Mouse (Mus musculus): Measurements from ENCODE around the gene Rtn4rl2. TPM values are rescaled to one million over a fixed set of nuclear protein-coding genes. Genes with fewer than 3 reads are reported as not detected.
"Not testable (repeated sequence)": the region's sequence is repeated elsewhere in the genome, so short reads cannot be mapped to it uniquely, and the experiment has no call there.

Rtn4rl2 gene
- 1 to 10 TPM; 1.6 to 3.9 (median 2.3) TPM for total RNA-seq (2022)

DNA sequence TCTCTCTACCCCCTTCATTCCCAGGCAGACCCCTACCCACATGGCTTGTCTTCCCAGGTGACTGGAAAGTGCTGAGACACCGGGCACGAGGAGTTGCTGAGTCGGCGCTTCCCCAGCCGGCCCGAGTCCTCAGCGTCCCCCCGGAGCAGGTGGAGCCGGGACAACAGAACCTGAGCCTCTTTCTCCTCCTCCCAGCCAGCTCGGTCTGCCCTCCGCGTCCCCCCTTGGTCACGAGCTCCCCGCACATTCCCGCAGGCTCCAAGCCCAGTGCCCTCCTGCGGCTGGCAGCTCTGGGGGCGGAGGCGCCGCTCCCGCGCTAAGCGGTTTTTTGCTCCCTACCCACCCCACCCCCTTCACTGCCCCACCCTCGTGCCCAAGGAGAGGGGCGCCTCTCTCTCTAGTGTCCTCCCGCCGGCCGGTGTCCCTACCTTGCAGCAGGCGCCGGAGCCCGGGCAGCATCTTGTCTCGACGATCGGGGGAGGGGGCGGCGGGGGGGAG, at the start of gene Rtn4rl2:
Rtn4rl2 (minus strand) TSS at position 477 of the 498 bp plus-strand sequence.
- no peak for DNase-seq (ENCODE audit: low spot score)

DNA sequence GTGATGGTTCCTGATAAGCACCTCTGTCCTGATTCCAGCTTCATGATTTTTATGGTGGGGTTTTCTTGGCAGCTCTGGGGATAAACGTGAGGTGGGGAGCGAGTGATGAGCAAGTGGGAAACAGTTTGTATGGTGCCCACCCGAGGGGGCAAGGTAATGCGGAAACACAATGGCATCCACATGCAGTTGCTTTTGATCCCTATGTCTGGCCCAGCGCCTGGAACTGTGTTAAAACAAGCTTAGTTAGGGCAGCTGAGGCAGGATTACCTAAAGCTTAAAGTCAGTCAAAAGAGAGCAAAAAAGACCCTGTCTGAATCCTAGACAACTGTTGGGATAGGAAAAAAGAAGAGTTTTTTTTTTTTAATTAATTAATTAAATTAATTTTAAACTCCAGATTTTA, 48.6 kb upstream of the Rtn4rl2 start:
- DNase-seq (ENCODE audit: low spot score) = no peak

DNA sequence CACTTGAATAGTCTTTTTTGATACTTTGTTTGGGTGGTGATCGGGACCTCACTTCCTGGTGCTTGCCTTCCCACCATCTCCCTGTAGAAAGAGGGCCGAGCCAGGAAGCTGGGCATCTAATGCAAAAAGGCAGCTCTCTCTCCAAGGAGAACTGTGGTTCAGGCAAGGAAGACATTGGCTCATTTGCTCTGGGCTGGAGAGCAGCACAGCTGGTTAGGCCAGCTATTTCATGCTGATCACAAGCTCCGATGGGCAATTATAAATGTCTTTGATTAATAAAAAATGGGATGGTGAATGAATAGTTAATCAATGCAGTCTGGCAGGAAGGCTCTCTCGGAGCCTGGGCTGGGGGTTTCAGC, 48.1 kb upstream of the Rtn4rl2 start:
- DNase-seq (ENCODE audit: low spot score) = no peak

DNA sequence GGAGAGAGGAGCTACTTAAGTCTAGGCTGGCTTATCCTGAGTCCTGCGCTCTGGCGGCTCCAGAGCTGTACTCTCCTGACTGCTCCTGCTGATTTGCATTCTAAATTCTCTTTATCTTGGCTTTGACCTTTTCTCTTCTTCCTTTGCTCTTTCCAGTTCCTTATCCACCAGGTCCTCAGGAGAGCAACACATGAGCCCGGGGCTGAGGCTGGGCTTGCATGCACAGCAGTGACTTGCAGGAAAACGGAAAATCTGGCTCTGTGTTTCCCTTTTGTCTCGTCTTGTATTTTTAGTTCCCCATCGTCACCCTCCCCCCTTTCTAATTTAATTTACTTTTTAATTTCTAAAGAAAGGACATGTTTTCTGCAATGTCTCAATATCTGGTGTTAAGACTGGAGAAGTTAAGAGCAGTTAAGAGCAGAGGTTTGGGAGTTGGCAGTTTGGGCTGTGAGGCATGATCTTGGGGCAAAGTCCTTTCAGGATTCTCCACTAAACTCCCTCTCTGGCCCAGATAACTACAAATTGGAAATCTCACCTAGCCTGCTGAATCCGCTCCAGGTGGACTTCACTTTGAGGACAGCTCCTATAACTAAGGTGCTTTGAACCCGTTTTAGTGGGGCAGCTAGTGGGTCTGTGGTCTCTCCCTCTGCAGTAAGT, 47.6 kb upstream of the Rtn4rl2 start:
- DNase-seq (ENCODE audit: low spot score) = no peak

DNA sequence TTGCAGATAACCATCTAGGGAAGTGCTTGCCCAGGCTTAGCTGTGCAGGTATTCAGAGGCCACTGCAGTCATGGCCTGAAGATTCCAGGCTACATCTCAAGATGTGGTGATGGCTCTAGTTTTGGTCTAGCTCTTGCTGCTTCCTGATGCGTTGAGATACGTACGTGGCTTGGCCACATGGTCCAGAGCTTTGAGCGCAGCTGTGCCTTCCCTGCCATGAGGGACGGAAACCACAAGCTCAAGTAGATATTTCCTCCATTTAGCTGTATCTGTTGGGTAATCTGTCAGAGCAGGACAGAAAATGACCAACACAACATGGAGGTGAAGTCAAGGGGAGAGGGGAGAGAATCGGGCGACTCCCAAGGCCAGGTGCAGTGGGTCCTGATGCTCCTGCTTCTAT, 43.7 kb upstream of the Rtn4rl2 start:
- DNase-seq (ENCODE audit: low spot score) = no peak

DNA sequence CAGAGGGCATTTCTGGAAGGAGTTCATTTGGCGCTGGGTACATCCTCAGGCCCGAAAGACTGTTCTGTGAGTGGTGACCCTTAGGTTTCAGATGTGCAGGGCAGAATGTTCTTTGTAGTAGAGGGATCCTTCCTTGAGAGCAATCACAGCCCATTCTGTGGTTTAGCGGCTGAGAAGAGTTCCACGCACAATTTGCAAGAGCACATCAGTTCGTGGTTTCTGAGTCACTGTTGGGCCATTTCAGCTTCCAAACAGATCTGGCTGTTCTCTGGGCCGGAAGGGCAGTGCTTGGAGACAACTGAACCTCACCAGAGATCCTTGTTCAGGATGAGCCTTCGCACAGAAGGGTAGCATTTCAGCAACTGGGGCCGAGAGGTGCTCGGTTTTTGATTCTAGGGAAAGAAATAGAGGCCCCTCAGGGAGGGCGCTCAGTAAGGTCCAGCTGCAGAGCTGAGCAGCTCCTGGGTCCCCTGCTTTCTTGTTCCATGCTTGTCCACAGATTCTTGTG, 33.1 kb upstream of the Rtn4rl2 start:
- DNase-seq (ENCODE audit: low spot score) = no peak

DNA sequence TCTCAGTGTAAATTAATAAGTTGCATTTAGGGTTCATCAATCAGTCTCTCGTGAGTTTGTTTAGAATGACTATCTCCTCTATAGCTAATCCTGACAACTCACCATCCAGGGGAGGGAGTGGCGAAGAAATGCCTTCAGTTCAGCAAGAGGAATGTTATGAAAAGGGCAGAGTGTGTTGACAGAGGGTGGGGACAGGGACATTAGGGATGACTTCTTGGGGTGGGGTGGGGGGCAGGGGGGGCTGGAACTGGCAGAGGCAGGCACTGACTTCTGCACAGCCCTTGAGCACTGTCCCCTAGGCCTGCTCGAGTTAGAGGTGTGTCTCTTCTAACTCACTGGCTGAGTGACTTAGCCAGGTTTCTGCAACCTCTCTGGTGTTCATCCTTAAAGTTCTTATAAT, 31.7 kb upstream of the Rtn4rl2 start:
- no peak for DNase-seq (ENCODE audit: low spot score)

DNA sequence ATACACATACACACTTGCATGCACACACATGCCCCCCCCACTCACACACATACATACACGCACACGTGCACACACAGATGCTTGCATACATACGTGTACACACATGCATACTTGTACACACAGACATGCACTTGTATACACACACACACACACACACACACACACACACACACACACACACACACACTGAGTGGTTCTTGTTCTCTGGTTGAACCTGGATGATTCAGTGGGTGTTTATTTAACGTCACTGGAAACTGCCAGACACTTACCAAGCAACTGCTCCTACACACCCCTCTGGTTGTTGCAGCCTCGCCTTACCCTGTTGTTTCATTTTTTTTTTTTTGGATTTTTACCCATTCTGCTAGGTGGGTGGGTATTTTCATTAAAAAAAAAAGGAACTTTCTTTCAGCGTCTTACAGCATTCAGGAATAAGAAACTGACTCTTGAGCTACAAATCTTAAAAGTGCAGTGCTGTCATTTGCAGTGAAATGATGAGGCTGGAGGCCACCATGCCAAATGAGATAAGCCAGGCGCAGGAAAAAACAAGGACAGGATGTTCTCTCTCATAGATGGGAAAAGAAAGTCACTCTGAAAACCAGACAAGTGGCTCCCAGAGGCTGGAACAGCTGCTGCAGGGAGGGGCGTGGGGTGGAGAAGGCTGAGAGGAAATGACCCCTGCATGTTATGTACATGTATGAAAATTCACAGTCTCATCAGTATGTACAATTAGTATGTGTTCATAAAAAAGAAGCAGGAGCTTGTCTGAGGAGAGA, 30.2 kb upstream of the Rtn4rl2 start:
- DNase-seq (ENCODE audit: low spot score) = peak; percentile 93

DNA sequence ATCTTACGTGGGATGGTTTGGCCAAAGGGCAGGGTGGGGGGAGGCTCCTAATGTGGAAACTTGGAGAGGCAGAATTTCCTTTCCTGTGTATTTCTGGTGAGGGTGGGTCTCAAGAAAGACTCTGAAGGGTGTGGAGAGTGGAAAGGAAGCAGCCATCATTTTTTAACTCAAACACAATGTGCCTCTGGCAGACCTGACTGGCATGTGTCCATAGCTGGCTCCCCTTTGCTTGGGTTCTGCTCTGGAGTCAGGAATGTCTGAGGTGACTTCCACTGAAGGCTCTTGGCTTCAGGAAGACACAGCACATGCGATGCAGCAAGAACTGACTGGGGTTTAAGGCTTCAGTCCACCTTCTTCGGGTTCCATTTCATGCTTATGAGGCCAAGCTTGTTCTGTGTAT, 28.8 kb upstream of the Rtn4rl2 start:
- peak; percentile 77 for DNase-seq (ENCODE audit: low spot score)

DNA sequence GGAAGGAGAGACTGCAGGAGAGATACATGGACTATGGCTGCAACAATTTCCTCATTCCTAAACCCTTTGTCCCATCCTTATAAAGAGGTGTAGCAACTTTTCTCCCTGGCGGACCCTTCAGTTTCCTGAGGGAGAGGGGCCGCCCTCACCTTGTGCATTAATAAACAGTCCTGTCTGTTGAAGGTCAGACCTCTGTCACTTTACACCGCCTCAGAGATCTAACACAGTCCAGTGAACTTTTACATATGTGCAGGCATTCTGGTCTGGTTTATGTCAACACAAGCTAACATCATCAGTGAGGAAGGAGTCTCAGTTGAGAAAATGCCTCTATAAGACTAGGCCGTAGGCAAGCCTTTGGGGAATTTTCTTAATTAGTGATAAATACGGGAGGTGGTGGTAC, 27.4 kb upstream of the Rtn4rl2 start:
- DNase-seq (ENCODE audit: low spot score) = no peak

DNA sequence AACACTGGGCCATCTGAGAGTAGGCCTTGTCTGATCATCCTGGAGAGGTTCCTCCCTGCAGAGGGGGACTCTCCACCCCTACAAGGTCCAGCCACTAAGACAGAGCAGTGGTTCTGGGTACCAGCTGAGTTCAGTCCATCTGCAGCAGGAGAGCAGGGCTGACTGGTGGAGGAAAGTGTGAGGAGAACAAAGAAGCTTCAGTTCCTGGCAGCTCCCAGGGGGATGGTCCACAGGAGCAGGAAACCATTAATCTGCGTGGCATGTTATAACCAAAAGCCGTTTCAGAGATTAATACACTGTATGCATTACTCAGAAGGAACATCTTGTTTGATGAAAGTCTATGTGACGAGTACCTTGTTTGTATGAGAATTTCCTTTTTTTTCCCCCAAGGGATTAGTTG, 26.2 kb upstream of the Rtn4rl2 start:
- DNase-seq (ENCODE audit: low spot score) = no peak

DNA sequence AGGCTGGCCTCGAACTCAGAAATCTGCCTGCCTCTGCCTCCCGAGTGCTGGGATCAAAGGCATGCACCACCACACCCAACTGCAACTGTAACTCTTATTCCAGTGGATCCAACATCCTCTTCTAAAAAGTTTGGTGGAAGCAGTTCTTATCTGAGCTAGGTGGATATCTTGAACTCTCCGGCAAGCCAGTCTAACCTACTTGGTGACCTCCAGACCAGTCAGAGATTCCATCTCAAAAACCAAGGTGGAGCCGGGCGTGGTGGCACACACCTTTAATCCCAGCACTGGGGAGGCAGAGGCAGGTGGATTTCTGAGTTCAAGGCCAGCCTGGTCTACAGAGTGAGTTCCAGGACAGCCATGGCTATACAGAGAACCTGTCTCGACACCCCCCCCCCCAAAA, 10.2 kb upstream of the Rtn4rl2 start:
- DNase-seq (ENCODE audit: low spot score) = not testable (repeated sequence)

DNA sequence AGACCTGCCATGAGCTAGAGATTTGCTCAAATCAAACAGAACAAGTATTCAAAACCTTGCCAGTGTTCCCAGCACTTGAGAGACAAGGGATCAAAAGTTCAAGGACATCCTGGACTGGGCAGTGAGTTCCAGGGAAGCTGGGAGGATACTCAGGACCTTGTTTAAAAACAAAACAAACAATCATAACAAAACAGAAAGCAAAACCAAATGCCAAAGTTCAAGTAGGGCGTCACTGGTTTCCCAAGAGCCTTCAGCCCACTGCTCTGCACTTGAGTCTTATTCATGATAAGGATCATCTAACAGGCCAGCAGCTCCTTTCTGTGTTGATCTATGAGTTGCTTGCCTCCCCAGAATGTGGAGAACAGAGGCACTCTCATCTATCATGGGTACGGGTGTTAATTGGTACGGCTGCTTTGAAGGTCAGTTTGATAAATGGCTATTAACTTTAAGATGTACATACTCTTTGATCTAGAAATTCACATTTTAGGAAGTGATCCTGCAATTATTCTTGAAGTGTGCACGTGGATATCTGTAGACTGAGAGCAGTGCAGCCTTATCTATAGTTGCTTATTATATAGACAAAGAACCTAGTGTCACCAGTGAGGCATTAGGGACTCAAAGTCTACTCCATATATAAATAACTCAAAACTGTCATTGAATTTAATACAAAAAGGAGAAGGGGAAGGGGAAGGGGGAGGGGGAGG, 9.1 kb upstream of the Rtn4rl2 start:
- peak; percentile 67 for DNase-seq (ENCODE audit: low spot score)

DNA sequence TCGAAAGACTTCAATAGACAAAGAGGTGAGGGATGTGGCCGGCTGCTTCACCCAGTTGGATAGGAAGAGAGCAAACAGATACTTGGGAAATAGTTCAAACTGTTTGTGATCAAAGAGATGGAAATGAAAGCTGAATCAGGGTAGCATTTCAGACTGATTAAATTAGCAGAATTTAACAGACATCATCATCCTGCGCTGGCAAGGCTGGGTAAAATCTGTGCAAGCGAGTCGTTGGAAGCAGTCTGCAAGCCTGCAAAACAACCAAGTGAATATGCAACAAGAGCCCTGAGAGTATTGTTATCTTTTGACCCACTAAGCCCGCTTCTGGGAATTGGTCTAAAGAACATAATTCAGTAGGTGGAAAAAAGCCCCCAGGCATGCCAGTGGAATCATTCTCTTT, 6.8 kb upstream of the Rtn4rl2 start:
- DNase-seq (ENCODE audit: low spot score) = no peak

DNA sequence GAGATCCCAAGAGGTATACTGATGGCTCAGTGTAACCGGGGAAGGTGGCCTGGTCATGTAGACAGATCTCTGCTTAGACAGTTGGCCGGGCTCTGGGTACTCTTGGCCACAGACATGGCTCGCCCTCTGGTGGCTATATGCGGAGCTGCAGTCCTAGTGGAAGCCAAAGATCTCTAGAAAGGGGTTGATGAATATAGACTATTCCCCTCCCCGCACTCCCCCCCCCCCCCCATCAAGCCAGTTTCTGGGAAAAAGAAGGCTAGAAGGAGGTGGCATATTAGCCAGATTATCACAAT, 3.5 kb upstream of the Rtn4rl2 start:
- peak; percentile 86 for DNase-seq (ENCODE audit: low spot score)

DNA sequence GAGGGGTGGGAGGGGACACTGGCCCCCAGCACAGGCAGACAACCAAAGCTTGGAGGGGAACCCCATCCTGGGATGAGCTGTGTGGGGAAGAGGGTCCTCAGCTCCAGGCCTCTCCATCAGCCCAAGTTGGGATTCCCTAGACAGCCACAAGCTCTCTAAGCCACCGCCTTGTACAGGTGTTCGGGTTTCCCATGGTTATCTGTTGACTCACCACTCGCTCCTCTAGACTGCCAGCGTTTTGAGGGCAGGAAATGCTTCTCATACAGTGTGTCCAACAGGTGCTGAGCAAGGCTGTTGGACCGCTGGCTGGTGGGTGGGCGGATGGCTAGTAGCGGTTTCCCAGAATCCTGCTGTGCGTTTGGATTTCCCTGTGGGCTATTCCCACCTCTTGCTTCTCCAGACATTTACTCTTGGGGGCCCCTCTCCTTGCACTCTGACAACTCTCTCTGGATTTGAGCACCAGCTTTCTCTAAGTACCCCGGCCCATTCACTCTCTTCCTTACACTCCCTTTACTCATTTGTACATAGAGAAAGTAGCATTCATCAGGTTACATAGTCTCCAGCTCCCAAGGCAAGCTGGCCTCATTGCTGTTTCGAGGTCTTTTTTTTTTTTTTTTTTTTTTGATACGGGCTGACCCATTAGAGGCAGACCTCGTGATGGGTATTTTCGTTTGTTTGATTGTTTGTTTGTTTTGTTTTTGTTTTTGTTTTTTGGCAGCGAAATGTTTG, 3.0 kb upstream of the Rtn4rl2 start:
- no peak for DNase-seq (ENCODE audit: low spot score)

DNA sequence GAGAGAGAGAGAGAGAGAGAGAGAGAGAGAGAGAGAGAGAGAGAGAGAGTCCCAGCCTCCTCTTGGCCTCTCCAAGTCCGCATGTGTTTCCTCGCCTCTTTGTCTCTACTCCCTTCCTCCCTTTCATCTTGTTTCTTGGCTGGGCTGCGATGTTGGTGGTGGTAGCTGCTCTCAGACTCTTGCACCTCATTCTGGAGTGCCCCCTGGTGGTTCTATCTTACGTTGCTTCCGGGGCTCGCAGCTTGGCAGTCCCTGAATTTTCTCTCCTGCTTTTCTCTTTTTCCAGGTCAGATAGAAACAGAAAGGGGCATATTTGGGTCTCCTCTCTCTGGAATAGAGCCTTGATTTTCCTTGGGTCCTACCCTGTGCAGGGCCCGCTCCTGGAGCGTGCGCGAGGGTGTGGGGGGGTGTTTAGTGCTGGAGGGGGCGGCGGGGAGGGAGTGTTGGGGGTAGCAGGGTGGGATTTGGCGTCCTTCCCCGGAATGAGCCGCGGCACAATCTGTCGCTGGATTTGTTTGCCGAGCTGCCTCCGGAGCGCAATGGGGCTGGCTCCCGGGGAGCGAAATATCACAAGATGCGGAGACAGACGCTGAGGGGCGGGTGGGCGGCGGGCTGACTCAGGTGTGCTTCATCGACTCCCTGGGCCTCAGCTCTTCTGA, 2.3 kb upstream of the Rtn4rl2 start:
- peak; percentile 85 for DNase-seq (ENCODE audit: low spot score)

DNA sequence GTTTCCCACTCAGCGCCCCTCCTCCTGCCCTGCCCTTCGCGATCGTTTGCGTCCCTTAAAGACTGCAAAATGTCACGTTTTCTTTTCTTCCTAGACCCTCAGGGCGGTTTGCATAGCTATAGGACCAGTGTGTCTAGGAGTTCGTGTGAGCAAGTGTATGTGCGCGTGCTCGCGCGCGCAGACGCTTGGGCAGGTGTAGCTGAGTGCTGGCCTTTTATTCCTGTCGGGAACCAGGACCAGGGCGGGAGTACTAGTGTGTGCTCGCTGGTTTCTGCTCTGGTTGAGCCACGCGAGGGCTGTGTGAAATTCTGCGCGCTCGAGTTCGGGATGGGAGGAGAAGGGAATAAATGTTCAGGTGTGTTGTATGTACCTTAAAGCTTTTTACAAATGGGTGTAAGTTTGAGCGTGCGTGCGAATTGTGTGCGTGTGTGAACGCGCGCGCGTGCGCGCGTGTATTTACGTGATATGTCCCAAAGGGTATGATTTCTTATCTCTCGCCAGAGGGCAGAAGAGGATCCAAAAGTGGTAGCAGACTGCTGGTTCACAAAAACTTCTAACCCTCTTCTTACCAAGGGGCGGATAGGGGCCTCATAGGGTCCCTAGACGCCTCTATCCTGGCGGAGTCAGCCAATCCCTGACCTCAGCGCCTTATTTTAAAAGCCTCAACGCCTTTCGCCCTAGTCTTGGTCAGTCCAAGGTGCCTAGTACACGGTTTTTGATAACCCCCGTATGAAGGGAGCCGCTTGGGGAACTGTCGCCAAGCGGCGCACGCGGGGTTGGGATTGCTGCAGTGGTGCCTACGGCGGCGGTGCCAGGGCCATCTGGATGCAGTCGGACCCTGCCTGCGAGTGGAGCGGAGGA, 1.1 kb upstream of the Rtn4rl2 start:
- DNase-seq (ENCODE audit: low spot score) = peak; percentile 43

DNA sequence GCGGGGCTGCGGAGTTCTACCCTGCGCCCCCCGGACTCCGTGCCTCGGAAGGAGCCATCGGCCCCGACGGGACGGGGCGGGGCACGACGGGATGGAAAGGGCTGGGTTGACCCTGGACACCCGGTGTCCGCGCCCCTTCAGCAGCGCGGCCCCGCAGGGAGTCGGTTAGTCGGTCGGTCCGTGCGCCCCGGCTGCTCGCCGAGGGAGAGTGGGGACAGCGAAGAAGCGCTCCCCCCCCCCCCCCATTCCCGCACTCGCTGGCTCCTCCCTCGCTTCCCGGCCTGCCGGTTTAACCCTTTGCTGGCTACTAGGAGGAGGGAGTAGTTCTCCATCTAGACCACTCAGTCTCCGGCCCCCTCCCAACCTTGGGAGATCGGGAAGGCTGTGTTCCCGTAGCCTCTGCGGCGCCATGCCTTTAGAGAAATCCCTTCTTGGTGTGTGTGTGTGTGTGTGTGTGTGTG, 341 bp upstream of the Rtn4rl2 start:
- peak; percentile 50 for DNase-seq (ENCODE audit: low spot score)

All from heart, adult 8-10 months (tissue).